Mouse (Mus musculus) lung, adult 2 months (tissue): ENCODE data around the gene Ccr9.

Experiments used
- CTCF ChIP-seq: fragments of 200-500 bp; IDR thresholded peaks from 2 replicates; pipeline ENCODE4 v1.5.1; 2011; ENCODE audit warnings: mild to moderate bottlenecking, low read length, control low read depth; ENCODE audit not compliant: insufficient read depth
- POLR2A ChIP-seq: fragments of 200-500 bp; IDR thresholded peaks from 2 replicates; pipeline ENCODE4 v1.6.1; 2011; ENCODE audit warnings: low read depth, mild to moderate bottlenecking, control low read depth, low read length, borderline replicate concordance; ENCODE audit errors: extremely low read depth

- no peak for TF ChIP-seq POLR2A
- no peak for TF ChIP-seq CTCF
These were observed 34.9 kb downstream of the Ccr9 start for GRCm38 (mm10) chr9:123713111-123713510.
